Mouse (Mus musculus) liver (tissue): ENCODE results near the gene Ffar2.
A peak's percentile ranks its signal among the peaks of the same experiment; 100 is the strongest.

ENCODE experiments used
- DNase-seq: peaks from one replicate; pipeline ENCODE4 v3.0.0-alpha.2; 2020; ENCODE audit warnings: mixed read lengths

Gene Ffar2

DNA sequence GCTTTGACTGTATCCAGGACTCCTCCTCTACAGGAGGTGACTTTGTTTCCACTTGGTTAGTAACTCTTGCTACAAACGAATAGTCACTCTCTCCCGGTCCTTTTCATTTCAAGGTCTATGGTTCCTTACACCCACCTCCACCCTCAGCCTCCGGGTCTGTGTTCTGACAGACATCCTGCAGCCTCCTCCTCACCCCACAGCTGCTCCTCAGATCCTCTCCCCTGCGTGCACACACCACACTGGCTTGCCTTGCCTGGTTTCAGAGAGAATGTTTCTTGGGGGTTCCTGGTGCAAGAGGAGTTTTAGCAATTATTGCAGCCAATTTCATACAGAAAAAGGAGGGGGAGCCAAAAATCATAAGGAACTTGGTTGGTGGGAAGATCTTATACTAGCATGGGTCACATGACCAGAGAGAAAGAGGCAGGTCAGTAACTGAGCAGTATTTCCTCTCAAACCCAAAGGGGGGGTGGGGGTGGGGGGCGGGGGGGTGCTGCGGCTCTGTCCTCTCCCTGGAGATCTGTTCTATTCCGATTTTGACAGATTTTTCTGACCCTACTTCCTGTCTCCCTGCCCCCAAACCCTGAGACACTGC lies 2.6 kb downstream of the Ffar2 start:
- DNase-seq: no peak

DNA sequence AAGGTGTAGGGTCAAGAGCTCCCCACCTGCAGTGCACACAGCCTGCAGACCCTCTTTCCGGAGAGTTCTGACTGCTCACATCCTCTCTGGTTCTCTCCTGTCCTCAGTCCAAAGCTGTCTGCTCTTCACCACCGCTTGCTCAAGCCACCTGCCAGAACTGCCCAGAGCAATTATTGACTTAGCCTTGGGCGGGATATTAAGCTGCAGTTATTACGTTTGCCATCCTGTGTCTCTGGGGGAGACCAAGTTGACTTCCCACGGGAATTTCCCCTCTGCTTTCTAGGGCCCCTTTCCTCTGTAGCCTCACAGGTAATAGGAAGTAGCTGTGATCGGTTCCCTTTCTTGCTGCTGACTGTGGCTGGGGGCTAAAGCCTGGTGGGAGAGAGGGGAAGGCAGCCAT lies 3.4 kb downstream of the Ffar2 start:
- DNase-seq: no peak

DNA sequence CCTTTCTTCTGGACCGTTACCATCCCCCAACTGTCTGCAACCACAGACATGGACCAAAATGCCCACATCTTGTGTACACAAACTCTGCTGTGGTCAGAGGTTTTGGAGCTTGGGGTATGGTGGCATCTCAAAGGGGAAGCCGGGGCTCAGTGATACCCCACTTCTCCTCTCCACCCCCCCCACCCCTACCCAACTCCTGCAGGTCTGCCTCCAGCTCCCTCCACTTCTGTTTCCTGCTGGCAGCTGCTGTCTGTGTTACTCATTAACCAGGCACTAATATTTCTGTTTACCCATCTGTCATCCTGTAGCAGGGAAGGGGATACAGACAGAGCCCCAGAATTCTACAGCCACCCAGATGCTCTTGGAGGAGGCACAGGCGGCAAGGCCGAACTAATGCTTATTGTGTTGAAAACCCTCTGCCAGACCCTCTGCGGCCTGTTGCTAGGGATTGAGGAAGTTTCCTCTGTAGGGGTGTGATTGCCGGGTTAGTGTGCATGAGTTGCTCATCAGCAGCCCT lies 11.2 kb downstream of the Ffar2 start:
- peak; percentile 44 for DNase-seq

DNA sequence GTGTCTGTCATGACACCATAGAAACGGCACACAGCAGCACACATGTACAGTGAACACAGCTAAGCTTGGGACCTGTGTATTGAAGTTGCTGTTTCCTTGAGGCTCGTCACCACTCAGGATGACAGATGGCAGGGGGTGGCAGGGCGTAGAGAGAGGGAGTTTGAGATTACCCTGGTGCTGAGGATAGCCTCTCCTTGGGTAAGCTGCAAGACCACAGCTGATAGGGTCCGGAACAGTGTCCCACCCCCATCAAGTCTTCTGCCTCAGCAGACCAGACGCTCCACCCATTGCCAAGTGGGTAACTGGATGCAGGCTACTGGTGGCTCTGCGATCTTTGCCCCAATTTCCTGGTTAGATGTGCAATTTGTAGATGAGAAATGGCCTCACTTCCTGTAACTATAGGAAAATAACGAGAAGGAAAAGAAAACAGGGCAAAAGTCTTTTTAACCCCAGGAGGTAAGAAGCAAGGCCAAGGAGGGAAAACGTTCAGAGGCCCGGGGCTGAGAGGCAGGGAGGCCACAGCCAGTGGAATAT lies 11.8 kb downstream of the Ffar2 start:
- peak; percentile 31 for DNase-seq

DNA sequence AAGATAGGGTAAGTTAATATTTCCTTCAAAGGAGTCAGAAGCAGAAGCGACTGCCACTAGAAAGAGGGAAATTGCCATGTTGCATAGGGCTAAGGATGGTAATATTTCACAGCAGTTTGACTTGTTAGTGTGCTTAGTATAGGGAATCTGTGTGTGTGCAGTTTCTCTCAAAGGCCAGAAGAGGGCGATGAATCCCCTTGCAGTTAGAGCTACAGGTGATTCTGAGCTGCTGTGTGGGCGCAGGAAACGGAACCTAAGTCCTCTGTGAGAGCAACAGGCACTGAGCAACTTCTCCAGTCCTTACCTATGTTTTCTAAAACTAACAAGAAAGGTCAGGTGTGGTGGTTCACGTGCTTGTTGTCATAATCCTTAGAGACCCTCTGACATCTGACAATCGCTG lies 13.3 kb downstream of the Ffar2 start:
- DNase-seq: no peak

GRCm38 (mm10) chr7:30805924-30806323 lies 17.7 kb downstream of the Ffar2 start:
- DNase-seq: peak; percentile 56

GRCm38 (mm10) chr7:30804026-30804715 lies 19.4 kb downstream of the Ffar2 start:
- DNase-seq: no peak

GRCm38 (mm10) chr7:30803256-30803655 lies 20.3 kb downstream of the Ffar2 start:
- DNase-seq: no peak

DNA sequence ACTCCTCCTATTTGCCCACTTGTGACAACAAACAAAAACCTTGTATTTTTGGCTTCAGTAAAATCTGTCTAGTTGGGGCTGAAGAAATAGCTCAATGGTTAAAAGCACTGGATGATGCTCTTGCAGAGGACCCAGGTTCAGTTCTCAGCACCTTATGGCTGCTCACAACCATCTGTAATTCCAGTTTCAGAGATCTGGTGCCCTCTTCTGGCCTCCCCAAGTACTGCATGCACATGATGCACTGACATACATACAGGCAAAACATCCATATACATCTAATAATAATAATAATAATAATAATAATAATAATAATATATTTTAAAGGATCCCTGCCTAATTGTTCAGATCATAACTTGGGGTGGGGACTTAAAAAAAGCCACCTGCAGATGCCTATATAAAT lies 22.9 kb downstream of the Ffar2 start:
- no peak for DNase-seq

DNA sequence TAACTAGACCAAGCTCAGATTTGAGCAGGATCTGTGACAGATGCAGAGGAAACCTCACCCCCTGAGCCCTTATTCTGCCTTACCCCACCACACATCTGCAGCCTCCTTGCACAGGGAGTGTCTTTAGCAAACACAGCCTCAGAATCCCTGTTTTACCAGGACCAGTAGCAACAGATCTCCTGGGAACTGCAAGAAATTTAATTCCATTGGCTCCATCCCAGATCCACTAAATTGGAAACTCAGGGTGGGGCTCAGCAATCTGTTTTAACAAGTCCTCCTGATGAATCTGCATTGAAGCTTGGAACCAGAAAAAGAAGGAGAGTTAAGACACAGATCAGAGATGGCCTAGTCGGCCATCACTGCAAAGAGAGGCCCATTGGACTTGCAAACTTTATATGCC lies 26.8 kb downstream of the Ffar2 start:
- DNase-seq: no peak

DNA sequence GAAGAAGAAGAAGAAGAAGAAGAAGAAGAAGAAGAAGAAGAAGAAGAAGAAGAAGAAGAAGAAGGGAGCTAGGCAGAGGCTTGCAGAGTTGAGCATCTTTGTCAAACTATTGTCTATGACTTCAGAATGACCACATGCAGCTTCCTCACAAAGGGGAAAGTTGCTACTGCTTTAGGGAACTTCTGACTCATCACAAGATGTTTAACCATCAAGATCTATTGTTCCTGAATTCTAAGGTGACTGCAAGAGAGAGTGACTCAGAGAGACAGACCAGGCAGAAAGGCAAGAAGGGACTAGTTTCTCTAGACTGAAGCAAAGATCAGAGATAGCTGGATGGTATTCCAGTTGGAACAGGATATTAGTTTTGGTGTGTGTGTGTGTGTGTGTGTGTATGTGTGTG lies 28.7 kb downstream of the Ffar2 start:
- no peak for DNase-seq

GRCm38 (mm10) chr7:30791921-30792320 lies 31.7 kb downstream of the Ffar2 start:
- DNase-seq: peak; percentile 17

GRCm38 (mm10) chr7:30790141-30790540 lies 33.4 kb downstream of the Ffar2 start:
- no peak for DNase-seq

DNA sequence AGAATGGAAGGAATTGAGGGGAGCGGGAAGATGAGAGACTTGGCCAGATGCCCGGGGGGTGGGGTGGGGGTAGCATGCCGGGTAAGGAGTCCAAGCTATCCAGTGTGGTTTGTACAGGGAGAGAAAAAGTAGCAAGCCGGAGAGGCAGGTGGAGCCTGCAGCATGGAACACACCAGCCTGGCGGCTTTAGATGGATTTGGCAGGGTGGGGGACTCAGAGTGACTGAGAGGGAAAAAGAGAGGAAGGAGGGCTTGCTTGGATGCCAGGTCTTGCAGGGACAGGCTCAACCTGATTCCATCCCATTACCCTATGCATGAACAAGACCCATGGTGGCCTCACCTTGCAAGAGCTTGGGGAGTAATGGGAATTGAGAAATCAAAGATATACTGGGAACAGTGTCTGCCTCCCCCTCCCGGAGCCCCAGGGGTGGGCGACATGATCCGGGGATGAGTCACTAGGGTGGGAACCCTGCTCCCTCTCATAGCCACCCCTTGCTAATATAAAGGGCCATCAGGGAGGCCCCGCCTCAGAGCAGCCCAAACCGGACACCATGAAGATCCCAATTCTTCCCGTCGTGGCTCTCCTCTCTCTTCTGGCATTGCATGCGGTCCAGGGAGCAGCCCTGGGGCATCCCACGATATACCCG lies 36.1 kb downstream of the Ffar2 start, which contains the start of gene Krtdap:
Gene Krtdap (plus strand): TSS at position 520 of the 646 bp plus-strand sequence.
- no peak for DNase-seq

DNA sequence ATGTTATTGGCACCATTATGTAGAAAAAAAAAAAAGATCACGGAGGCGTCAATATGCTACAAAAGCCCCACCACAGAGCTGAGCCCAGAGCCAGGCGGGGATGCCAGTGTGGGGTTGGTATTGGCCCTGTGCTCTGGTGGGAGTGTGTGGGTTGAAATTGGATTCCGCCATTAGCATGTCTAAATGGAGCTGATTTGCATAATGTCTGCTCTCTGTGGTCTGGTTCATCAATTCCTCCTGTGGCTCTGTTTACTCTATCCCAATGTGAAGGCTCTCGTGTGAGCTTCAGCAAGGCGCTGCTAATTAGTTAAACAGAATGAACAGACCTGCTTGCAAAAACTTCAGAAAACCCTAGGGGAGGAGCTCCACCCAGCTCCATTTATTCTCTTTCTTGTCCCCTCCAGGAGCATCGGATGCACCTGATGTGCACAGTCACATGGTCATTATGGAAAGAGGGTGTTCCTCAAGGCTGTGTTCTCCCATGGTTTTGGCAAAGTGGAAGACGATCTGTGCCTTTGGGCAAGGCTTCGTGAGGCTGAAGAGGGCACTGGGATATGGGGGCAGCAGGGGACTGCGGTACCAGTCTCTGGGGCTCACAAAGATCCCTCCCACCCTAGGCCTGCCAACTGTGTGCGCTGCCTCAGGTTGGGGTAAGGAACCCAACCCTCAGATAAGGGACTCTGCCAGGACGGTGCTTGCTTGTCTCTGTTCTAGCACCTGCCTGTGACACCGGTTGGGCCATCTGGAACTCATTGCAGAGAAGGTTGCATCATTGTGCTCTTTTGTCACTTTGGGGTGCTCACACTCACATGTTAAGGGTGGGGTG lies 37.6 kb downstream of the Ffar2 start:
- DNase-seq: no peak

- DNase-seq: no peak
These were observed 38.4 kb downstream of the Ffar2 start for GRCm38 (mm10) chr7:30785154-30785553.

DNA sequence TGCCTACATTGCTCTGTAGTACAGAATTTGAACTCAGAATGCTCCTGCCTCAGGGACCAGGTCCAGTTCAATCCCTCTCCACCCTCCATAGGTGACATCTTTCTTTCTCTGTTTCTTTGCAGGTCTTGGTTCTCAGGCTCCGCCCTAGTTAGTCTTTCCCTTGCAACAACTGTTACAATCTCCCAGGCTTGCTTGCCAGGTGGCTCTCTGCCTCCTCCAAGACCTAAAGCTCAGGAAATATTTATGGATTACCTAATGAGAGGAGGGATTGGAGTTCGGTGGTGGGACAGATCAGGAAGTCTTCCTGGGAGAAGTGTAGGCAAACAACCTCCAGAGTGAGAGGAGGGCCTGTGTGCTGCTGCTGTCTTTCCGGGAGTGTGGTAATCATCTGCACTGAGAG lies 40.9 kb downstream of the Ffar2 start:
- DNase-seq: no peak

DNA sequence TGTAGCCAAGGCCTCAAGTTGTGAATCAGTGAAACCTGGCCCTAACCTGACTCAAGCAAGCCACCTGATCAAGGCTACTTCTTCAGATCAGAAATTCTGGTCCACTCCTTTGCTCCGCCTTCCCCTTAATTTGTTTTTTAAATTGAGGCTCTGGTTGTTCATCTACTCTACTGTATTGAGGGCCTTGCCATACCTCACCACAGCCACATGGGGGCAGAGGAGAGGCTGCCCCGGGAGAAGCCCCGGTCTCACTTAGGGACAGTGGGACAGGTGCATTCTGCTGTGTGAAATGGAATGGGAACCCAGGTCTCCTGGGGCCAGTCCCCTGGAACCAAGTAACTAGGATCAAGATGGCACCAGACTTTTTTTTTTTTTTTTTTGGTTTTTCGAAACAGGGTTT lies 41.8 kb downstream of the Ffar2 start:
- DNase-seq: peak; percentile 11

GRCm38 (mm10) chr7:30777911-30778310 lies 45.7 kb downstream of the Ffar2 start:
- no peak for DNase-seq

GRCm38 (mm10) chr7:30777081-30777579 lies 46.4 kb downstream of the Ffar2 start:
- DNase-seq: no peak

GRCm38 (mm10) chr7:30776104-30776503 lies 47.5 kb downstream of the Ffar2 start:
- DNase-seq: no peak

DNA sequence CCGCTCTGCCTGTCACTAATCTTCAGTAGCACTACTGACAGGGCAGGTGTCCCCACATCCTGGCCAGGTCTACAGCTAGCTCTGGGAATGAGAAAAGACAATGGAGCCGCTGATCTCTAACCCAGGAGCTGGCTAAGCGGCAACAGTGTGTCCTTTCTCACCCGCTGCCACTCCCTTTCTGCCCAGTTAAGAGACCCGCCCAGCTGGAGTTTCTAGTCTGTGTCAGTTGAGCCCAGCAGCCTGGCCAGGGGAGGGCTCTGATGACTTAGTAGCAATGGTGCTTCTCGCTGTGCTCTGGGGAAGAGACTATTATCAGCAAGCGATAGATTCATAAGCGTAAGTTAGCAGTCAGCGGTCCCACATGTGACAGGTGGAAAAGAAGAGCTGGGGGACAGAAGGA lies 54.3 kb downstream of the Ffar2 start:
- DNase-seq: no peak
